Mouse (Mus musculus) heart, adult 2 months (tissue): ENCODE data around the gene Clcn2. TPM values are rescaled to one million over a fixed set of nuclear protein-coding genes. Genes with fewer than 3 reads are reported as not detected.
A peak's percentile ranks its signal among the peaks of the same experiment; 100 is the strongest.

Source experiments
- DNase-seq, 2 experiments: peaks; one replicate each; pipeline ENCODE4 v3.0.0; 2021
- H3K27ac ChIP-seq: fragments of 200-600 bp; 2 replicates; pipeline ENCODE4 v1.8.1; 2022
- H3K27me3 ChIP-seq: fragments of 200-500 bp; 2 replicates; pipeline ENCODE4 v1.6.1; 2012; ENCODE audit warnings: mild to moderate bottlenecking, low read length, inconsistent platforms, mixed read lengths; ENCODE audit not compliant: control insufficient read depth, insufficient read depth
- H3K36me3 ChIP-seq: fragments of 200-500 bp; 2 replicates; pipeline ENCODE4 v1.6.1; 2012; ENCODE audit warnings: low read length, inconsistent platforms; ENCODE audit not compliant: control insufficient read depth, insufficient read depth
- H3K4me1 ChIP-seq: fragments of 200-500 bp; 2 replicates; pipeline ENCODE4 v1.6.1; 2011; ENCODE audit warnings: low read length; ENCODE audit not compliant: control insufficient read depth, insufficient read depth
- H3K4me3 ChIP-seq: fragments of 200-600 bp; 2 replicates; pipeline ENCODE4 v1.8.1; 2022
- H3K79me2 ChIP-seq: fragments of 200-500 bp; replicated peaks from 2 replicates; pipeline ENCODE4 v1.6.1; 2012; ENCODE audit warnings: mild to moderate bottlenecking, inconsistent platforms, low read length, moderate library complexity, mixed read lengths; ENCODE audit not compliant: control insufficient read depth, insufficient read depth
- H3K9ac ChIP-seq: fragments of 200-500 bp; 2 replicates; pipeline ENCODE4 v1.6.1; 2012; ENCODE audit warnings: low read depth, mild to moderate bottlenecking, control low read depth, inconsistent platforms, low read length, mixed read lengths
- CTCF ChIP-seq: fragments of 200-600 bp; IDR thresholded peaks from 2 replicates; pipeline ENCODE4 v1.8.1; 2022; ENCODE audit warnings: antibody characterized with exemption, mild to moderate bottlenecking, moderate library complexity
- EP300 ChIP-seq: fragments of 200-500 bp; IDR thresholded peaks from 2 replicates; pipeline ENCODE4 v1.6.1; 2011; ENCODE audit warnings: low read depth, low read length, control low read depth; ENCODE audit not compliant: insufficient read depth
- POLR2A ChIP-seq: fragments of 200-500 bp; IDR thresholded peaks from 2 replicates; pipeline ENCODE4 v1.6.1; 2011; ENCODE audit warnings: mild to moderate bottlenecking, low read depth, low read length, control low read depth; ENCODE audit not compliant: insufficient read depth
- WGBS: fragments of 180-500 bp; shearing (Covaris S2); methylation state at CpG from one replicate; pipeline ENCODE4 v1.1.7; 2018; 5-methylcytosine and 5-hydroxymethylcytosine counted together
- intact Hi-C: fragments of 180-260 bp; cut with DNase I; formaldehyde crosslinking; loops from one replicate; pipeline ENCODE4 v1.15.1; 2025
- polyA plus RNA-seq: library from polyadenylated mRNA; depleted of rRNA; stranded (reverse); fragments of >200 nt; gene quantifications from 2 replicates; pipeline ENCODE4 v1.2.3, GENCODE M21; 2012
- total RNA-seq, 2 experiments: library from RNA; stranded (reverse); gene quantifications; 2 replicates each; pipeline ENCODE4 v1.2.3; 2021

Gene Clcn2
- total and polyA plus RNA-seq, 3 experiments, result 1.3 to 8.0 (median 1.8) TPM

DNA sequence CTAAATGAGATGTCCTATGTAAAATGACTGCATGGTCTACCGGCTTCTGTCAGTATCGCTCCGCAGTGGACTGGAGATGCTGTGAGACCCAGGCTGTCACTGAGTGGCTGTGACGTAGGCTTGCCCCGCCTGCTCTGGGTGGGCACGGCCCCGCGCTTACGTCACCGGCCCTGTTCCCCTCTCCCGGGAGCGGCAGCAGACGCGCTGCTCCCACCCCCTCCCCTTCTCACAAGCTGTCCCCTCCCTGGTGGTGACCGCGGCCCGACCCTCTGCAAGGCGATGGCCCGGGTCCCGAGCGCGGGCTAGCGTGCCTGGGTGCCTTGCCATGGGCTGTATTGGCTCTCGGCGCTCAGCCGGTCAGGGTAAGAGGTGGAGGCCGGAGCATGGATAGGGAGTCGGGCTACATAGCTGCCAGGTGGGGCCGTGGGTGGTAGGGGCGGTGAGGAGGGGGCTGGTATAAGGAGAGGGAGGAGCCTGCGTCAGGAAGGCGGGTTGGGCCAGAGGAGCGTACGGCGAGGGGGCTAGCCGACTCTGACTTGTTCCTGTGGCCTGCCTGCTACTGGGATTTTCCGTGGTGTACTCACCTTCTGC, 24.3 kb downstream of the Clcn2 start, which contains the start of gene Fam131a:
TSS of gene Fam131a (plus strand) at position 131 of the 591 bp plus-strand sequence.
- intact Hi-C loops, result loop anchor here (1.0 kb wide), 1 partner anchor 18 kb away; no protein-coding TSS in a partner anchor
- Histone ChIP-seq H3K36me3 (peaks cover 4% of the 10 kb centered on the region; the same call in 1 of the 2 replicates), H3K79me2 (no peaks in the 10 kb centered on the region), H3K9ac (peak within 1 kb of the TSS; percentile 90), H3K4me3 (peak within 1 kb of the TSS; percentile 81), H3K27me3 (no peaks in the 10 kb centered on the region), H3K27ac (peak within 1 kb of the TSS; percentile 90), H3K4me1 (peaks cover 16% of the 10 kb centered on the region)
- peak; percentile 92 to 94 for DNase-seq
- WGBS, result under 1% methylated on average over 37 of the region's 37 CpGs
- TF ChIP-seq POLR2A (peak; percentile 70), EP300 (peak; percentile 57), CTCF (0 out of 2 replicates have a peak, but pooled peaks have one; percentile 1)

DNA sequence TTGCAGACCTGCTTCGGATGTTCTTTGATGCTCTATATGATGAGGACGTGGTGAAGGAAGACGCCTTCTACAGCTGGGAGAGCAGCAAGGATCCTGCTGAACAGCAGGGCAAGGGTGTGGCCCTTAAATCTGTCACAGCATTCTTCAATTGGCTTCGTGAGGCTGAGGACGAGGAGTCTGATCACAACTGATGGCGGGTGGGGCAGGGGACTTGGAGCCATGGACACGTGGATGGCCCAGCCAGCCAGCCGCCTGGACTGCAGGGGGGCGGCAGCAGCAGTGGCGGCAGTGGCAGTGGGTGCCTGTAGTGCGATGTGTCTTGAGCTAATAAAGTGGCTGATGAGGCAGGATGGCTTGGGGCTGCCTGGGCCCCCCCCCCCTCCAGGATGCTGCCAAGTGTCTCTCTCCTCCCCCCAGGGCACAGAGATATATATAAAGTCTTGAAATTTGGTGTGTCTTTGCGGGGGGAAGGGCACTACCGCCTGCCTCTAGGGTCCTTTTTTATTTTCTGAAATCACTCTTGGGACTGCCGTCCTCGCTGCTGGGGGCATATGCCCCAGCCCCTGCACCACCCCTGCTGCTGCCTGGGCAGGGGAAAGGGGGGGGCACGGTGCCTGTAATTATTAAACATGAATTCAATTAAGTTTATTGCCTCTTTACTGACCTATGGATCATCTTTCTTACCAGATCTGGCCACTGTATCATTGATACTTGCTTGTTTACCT, 25.1 kb downstream of the Clcn2 start:
- DNase-seq, result no peak
- Histone ChIP-seq H3K4me1 (peaks cover 16% of the 10 kb centered on the region), H3K79me2 (no peaks in the 10 kb centered on the region), H3K4me3 (no peak overlapping the region), H3K36me3 (peaks cover 4% of the 10 kb centered on the region; the same call in 1 of the 2 replicates), H3K9ac (no peak overlapping the region; the same call in 1 of the 2 replicates), H3K27me3 (no peaks in the 10 kb centered on the region), H3K27ac (no peak overlapping the region)
- intact Hi-C loops, result no loop called here
- TF ChIP-seq POLR2A (no peak), CTCF (no peak), EP300 (no peak)
- WGBS, result 68% methylated on average over 16 of the region's 16 CpGs

DNA sequence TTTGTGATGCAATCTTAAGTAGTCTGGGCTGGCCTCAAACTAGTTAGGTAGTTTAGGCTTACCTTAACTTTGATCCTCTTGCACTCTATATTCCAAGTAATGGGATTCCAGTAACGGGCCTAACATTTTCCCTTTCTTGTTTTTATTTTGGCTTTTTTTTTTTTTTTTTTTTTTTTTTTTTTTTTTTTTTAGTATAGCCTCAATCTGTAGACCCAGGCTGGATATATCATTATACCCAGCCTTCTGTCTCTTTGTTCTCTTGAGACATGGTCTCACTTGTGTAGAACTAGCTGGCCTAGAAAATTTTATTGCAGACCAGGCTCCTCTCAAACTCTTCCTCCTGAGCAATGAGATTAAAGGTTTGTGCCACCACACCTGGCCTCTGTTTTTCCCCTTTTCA, 25.9 kb downstream of the Clcn2 start:
- no peak overlapping the region for H3K4me3 ChIP-seq
- no peaks in the 10 kb centered on the region for H3K79me2 ChIP-seq
- no peak overlapping the region for H3K9ac ChIP-seq
- H3K36me3 ChIP-seq, result peaks cover 4% of the 10 kb centered on the region; the same call in 1 of the 2 replicates
- intact Hi-C loops, result no loop called here
- no peak overlapping the region for H3K27ac ChIP-seq
- DNase-seq, result no peak
- WGBS, result 50% methylated on average over 1 of the region's 1 CpGs
- H3K27me3 ChIP-seq, result no peaks in the 10 kb centered on the region
- no peak for TF ChIP-seq POLR2A
- TF ChIP-seq CTCF, result no peak
- TF ChIP-seq EP300, result no peak
- peaks cover 16% of the 10 kb centered on the region for H3K4me1 ChIP-seq

DNA sequence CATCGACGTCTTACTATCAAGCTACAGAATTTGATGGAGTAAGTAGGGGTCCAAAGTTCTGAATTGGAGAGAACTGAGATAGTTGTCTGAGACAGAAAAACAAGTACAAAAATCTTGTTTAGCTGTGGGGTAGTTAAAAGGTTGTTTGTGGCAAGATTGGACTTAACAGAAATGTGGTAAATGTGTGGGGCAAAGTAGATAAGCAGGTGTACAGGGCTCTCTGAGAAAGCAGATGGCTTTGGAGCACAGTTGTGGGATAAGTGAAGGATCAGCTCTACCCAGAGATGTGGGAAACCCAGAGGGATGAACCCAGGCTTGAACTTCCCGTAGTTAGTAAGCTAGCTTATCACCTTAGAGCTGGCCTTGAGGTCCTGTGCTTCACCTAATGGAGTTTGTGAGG, 26.8 kb downstream of the Clcn2 start:
- no peak overlapping the region for H3K9ac ChIP-seq
- TF ChIP-seq EP300, result no peak
- no peak for TF ChIP-seq CTCF
- TF ChIP-seq POLR2A, result no peak
- no peak overlapping the region for H3K4me3 ChIP-seq
- H3K4me1 ChIP-seq, result peaks cover 14% of the 10 kb centered on the region
- peaks cover 4% of the 10 kb centered on the region; the same call in 1 of the 2 replicates for H3K36me3 ChIP-seq
- DNase-seq, result no peak
- no peak overlapping the region for H3K27ac ChIP-seq
- WGBS, result 77% methylated on average over 3 of the region's 3 CpGs
- intact Hi-C loops, result no loop called here
- H3K79me2 ChIP-seq, result no peaks in the 10 kb centered on the region
- no peaks in the 10 kb centered on the region for H3K27me3 ChIP-seq

DNA sequence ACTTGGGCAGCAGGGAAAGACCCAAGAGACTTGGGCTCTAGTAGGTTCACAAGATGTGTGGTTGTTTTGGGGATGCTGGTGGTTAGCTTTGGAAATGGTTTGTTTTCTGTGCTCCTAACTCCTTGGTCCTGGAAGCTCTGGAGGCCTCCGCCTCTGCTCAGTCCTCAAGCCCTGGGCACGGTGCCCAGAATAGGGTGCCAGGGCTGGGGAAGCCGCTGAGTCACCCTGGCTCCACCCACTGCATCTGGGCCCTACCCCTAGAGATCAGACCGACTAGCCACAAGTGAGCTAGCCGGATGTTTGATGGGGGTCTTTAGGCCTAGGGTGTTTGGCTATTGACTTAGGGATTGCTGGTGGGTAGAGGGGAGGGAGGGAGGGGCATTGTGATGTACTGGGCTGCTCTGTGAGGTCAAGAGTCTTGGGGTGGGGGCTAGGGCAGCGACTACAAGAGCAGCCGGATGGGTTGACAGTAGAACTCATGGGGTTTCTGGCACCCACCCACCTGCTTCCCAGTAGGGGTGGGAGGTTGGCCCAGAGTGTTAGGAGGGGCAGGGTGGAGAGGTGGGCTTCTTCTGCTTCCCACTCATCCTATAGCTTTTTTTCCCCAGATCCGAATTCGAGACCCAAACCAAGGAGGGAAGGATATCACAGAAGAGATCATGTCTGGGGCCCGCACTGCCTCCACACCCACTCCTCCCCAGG, 39.4 kb downstream of the Clcn2 start:
- peak overlapping the region; percentile 53 for H3K27ac ChIP-seq
- DNase-seq, result peak; percentile 85 to 90
- no peaks in the 10 kb centered on the region for H3K27me3 ChIP-seq
- H3K79me2 ChIP-seq, result peaks cover 11% of the 10 kb centered on the region
- WGBS, result 47% methylated on average over 10 of the region's 10 CpGs
- peaks cover 26% of the 10 kb centered on the region for H3K36me3 ChIP-seq
- H3K4me3 ChIP-seq, result no peak overlapping the region
- H3K4me1 ChIP-seq, result peaks cover 12% of the 10 kb centered on the region
- H3K9ac ChIP-seq, result no peak overlapping the region
- TF ChIP-seq EP300 (no peak), POLR2A (no peak), CTCF (no peak)
- intact Hi-C loops, result no loop called here
